Mouse (Mus musculus) stomach, embryonic 16.5 days (tissue): Measurements from ENCODE around the gene Casc1. TPM values are rescaled to one million over a fixed set of nuclear protein-coding genes. Genes with fewer than 3 reads are reported as not detected.

Experiments used
- ATAC-seq: fragments of 200-750 bp; cut with Nextera tagmentation; 2 replicates; pipeline ENCODE4 v1.8.0; 2017; ENCODE audit warnings: moderate number of reproducible peaks, moderate TSS enrichment; ENCODE audit not compliant: insufficient read depth, low FRiP score
- H3K27ac ChIP-seq: fragments of 300-500 bp; sonication (generic); 2 replicates; pipeline ENCODE4 v1.5.1; 2014; ENCODE audit warnings: low read length
- H3K27me3 ChIP-seq: fragments of 300-500 bp; sonication (generic); 2 replicates; pipeline ENCODE4 v1.6.1; 2014; ENCODE audit warnings: low read length, control low read depth, mixed read lengths; ENCODE audit not compliant: control insufficient read depth, insufficient read depth
- H3K36me3 ChIP-seq: fragments of 300-500 bp; sonication (generic); 2 replicates; pipeline ENCODE4 v1.6.1; 2014; ENCODE audit warnings: low read length; ENCODE audit not compliant: control insufficient read depth, insufficient read depth
- H3K4me1 ChIP-seq: fragments of 300-500 bp; sonication (generic); 2 replicates; pipeline ENCODE4 v1.6.1; 2014; ENCODE audit warnings: low read length, control low read depth, mixed read lengths; ENCODE audit not compliant: control insufficient read depth, insufficient read depth
- H3K4me2 ChIP-seq: fragments of 300-500 bp; sonication (generic); 2 replicates; pipeline ENCODE4 v1.6.1; 2014; ENCODE audit warnings: low read depth, low read length, mixed read lengths
- H3K4me3 ChIP-seq: fragments of 300-500 bp; sonication (generic); replicated peaks from 2 replicates; pipeline ENCODE4 v1.5.1; 2014; ENCODE audit warnings: mild to moderate bottlenecking, low read length
- H3K9ac ChIP-seq: fragments of 300-500 bp; sonication (generic); 2 replicates; pipeline ENCODE4 v1.6.1; 2014; ENCODE audit warnings: low read length
- H3K9me3 ChIP-seq: fragments of 300-500 bp; sonication (generic); replicated peaks from 2 replicates; pipeline ENCODE4 v1.6.1; 2016; ENCODE audit warnings: low read length, control low read depth; ENCODE audit not compliant: control insufficient read depth
- WGBS: fragments of 180-500 bp; shearing (Covaris S2); extraction: QIAGEN DNeasy Blood & Tissue Kit; methylation state at CpG from one replicate; pipeline ENCODE4 v1.1.7; 2014; 5-methylcytosine and 5-hydroxymethylcytosine counted together
- polyA plus RNA-seq: library from polyadenylated mRNA; unstranded; fragments of >200 nt; fragmentation: Nextera tagmentation; extraction: Ambion mirVana; gene quantifications from 2 replicates; pipeline ENCODE4 v1.2.1, GENCODE M21; 2015

Gene Casc1
- polyA plus RNA-seq, 1 experiment from 2014 or later: 0.43 TPM

DNA sequence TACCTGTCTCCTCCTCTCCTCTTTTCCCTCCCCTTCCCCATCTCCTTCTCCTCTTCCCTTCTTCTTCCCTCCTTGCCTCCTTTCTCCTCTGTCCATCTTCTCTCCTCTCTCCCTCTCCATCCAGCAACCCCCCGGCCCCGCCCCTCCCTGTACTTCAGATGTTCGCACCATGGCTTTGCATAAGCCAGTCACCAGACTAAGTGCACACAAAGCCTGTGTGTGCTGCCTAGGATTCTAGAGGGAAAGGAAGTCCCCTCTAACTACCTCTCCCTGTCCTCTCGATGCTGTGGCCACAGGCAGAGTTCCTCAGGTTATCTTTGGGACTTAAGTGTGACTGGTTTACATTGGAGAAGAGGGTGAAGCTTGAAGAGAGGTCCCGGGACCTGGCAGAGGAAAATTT is 50.2 kb downstream of the Casc1 start:
- no peak overlapping the region for H3K4me2 ChIP-seq
- H3K27me3 ChIP-seq: no peaks in the 10 kb centered on the region
- no peak for ATAC-seq
- H3K36me3 ChIP-seq: no peaks in the 10 kb centered on the region
- H3K9me3 ChIP-seq: 0 out of 2 replicates have a peak, but pooled peaks cover 4% of the 10 kb centered on the region
- H3K27ac ChIP-seq: no peak overlapping the region
- H3K4me3 ChIP-seq: no peak overlapping the region
- no peak overlapping the region for H3K9ac ChIP-seq
- WGBS: 57% methylated on average over 5 of the region's 5 CpGs
- H3K4me1 ChIP-seq: no peaks in the 10 kb centered on the region

DNA sequence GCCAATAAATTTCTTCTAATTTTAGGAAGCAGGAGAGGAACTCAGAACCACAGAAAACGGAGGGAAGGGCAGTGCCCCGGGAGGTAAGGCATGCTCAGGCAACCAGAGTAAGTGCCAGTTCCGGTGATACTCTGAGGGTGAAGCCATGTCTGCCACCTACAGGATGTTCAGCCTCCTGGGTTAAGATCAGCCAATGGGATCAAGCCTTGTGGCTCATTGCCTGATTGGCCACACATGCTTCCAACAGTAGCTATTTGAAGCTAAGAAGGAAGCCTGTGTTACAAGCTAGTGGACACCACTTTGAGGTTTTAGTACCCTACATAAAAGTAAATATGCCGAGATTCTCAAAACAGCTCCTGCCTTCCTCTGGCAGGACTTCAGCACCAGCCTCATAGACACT is 52.2 kb downstream of the Casc1 start:
- Histone ChIP-seq H3K27ac (no peak overlapping the region), H3K4me3 (no peak overlapping the region), H3K4me2 (no peak overlapping the region), H3K27me3 (no peaks in the 10 kb centered on the region), H3K36me3 (no peaks in the 10 kb centered on the region), H3K9ac (no peak overlapping the region), H3K9me3 (no peaks in the 10 kb centered on the region), H3K4me1 (no peaks in the 10 kb centered on the region)
- 69% methylated on average over 4 of the region's 4 CpGs for WGBS
- ATAC-seq: no peak

DNA sequence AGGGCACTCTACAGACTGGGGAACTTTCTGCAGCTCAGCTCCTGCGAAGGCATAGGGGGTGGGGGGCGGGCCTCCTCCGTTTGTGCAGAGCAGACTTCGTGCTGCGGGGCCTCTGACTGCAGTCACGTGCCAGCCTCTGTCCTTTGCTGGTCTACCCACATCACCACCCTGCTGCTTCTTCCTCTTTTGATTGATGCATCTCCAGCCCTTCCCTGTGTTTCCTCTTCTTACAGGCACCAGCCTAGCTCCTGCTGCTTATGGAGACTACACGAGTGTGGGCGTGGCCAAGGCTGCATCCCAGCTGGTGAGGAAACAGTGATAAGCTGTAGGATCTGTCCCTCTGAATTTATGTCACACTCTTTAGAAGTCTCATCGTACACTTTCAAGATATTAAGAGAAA is 61.8 kb downstream of the Casc1 start:
- Histone ChIP-seq H3K4me3 (no peak overlapping the region), H3K27me3 (no peaks in the 10 kb centered on the region), H3K4me1 (0 out of 2 replicates have a peak, but pooled peaks cover 6% of the 10 kb centered on the region), H3K9me3 (no peaks in the 10 kb centered on the region), H3K9ac (no peak overlapping the region), H3K36me3 (no peaks in the 10 kb centered on the region), H3K4me2 (no peak overlapping the region), H3K27ac (no peak overlapping the region)
- 42% methylated on average over 9 of the region's 9 CpGs for WGBS
- no peak for ATAC-seq

DNA sequence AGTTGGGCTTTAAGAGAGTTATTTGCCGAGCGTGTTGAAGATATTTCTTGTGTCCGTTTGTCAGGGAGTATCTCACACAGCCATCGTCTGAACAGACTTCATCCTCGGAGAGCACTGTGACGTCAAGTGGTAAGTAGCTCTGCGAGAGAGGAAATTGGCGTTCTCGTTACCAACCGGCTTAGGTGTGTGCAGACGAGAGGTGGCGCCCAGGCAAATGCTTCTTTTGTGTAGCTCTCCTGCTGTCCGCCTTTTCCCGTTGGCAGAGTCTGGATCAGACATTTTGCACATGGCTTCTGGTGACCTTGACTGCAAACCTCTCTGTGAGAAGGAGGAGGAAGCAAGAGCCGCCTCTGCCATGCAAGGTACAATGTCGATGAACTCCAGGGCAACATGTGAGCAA is 63.1 kb downstream of the Casc1 start:
- no peak overlapping the region for H3K27ac ChIP-seq
- no peak overlapping the region for H3K4me2 ChIP-seq
- no peak overlapping the region for H3K9ac ChIP-seq
- H3K9me3 ChIP-seq: no peaks in the 10 kb centered on the region
- no peak for ATAC-seq
- 88% methylated on average over 16 of the region's 16 CpGs for WGBS
- H3K36me3 ChIP-seq: no peaks in the 10 kb centered on the region
- no peaks in the 10 kb centered on the region for H3K27me3 ChIP-seq
- peaks cover 12% of the 10 kb centered on the region; the same call in 1 of the 2 replicates for H3K4me1 ChIP-seq
- no peak overlapping the region for H3K4me3 ChIP-seq

DNA sequence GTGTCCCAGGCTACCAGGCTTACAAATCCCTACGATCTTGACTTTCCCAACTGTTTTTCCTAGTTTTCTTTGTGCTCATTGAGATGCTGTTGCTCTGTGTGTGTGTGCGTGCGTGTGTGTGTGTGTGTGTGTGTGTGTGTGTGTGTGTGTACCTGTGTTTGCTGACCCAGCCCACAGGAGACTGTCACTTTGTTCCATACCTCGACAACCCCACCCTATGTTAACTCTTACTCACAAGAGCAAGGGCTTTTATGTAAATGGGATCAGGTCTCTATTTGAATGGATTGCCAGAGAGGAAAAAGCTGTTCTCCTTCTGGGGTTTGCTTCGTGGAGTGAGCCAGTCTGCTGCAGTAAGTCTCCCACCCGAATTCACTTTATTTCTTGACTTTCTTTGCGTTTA is 65.6 kb downstream of the Casc1 start:
- H3K4me3 ChIP-seq: peak overlapping the region; percentile 17
- WGBS: 46% methylated on average over 7 of the region's 7 CpGs
- ATAC-seq: peak; percentile 45; the same call in 1 of the 2 replicates
- peak overlapping the region; percentile 25; the same call in 1 of the 2 replicates for H3K4me2 ChIP-seq
- no peaks in the 10 kb centered on the region for H3K9me3 ChIP-seq
- H3K4me1 ChIP-seq: peaks cover 15% of the 10 kb centered on the region; the same call in 1 of the 2 replicates
- peak overlapping the region; percentile 75 for H3K27ac ChIP-seq
- H3K27me3 ChIP-seq: no peaks in the 10 kb centered on the region
- H3K9ac ChIP-seq: peak overlapping the region; percentile 32; the same call in 1 of the 2 replicates
- H3K36me3 ChIP-seq: no peaks in the 10 kb centered on the region

DNA sequence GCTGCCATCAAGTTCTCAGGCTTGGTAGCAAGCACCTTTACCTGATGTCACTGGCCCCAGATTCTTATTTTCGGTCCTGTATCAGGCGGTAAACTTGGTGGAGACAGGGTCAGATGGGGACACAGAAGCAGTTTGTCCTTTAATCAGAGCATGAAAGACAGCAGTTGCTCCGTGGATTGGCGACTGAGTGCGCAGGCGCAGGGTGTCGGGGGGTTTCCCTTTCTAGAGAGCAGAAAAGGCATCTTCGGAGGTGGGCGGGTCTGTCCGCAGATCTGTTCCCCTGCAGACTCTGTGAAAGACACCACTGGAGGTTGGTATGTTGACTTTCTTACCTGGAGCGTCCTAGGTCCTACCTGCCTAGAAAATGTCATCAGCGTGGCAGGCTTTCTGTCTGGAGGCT is 69.0 kb downstream of the Casc1 start:
- Histone ChIP-seq H3K4me2 (no peak overlapping the region), H3K9ac (no peak overlapping the region), H3K27ac (no peak overlapping the region), H3K36me3 (no peaks in the 10 kb centered on the region), H3K9me3 (no peaks in the 10 kb centered on the region), H3K4me1 (peaks cover 15% of the 10 kb centered on the region; the same call in 1 of the 2 replicates), H3K27me3 (no peaks in the 10 kb centered on the region), H3K4me3 (no peak overlapping the region)
- ATAC-seq: no peak
- 84% methylated on average over 12 of the region's 12 CpGs for WGBS

DNA sequence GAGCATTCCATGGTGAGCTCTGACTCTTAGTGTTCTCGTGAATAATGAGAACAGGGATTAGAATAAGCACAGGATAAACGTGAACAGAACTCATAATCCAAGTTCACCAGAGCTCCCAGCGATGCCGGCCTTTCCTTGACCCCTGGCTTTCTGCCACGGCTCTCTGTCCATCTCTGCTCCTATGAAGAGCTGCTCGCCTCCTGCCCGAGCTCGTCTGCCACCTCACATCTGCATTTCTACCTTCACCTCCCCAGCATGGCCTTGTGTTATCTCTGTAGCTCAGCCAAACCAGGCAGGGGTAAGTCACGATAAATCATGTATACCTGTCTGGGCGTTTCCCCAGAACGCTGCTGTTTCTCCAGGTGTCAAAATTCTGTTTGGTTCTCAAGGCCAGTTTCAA is 70.1 kb downstream of the Casc1 start:
- no peaks in the 10 kb centered on the region for H3K27me3 ChIP-seq
- ATAC-seq: no peak
- H3K9ac ChIP-seq: no peak overlapping the region
- peaks cover 13% of the 10 kb centered on the region; the same call in 1 of the 2 replicates for H3K4me1 ChIP-seq
- H3K36me3 ChIP-seq: no peaks in the 10 kb centered on the region
- H3K27ac ChIP-seq: no peak overlapping the region
- no peak overlapping the region for H3K4me2 ChIP-seq
- WGBS: 37% methylated on average over 11 of the region's 11 CpGs
- no peak overlapping the region for H3K4me3 ChIP-seq
- H3K9me3 ChIP-seq: no peaks in the 10 kb centered on the region

DNA sequence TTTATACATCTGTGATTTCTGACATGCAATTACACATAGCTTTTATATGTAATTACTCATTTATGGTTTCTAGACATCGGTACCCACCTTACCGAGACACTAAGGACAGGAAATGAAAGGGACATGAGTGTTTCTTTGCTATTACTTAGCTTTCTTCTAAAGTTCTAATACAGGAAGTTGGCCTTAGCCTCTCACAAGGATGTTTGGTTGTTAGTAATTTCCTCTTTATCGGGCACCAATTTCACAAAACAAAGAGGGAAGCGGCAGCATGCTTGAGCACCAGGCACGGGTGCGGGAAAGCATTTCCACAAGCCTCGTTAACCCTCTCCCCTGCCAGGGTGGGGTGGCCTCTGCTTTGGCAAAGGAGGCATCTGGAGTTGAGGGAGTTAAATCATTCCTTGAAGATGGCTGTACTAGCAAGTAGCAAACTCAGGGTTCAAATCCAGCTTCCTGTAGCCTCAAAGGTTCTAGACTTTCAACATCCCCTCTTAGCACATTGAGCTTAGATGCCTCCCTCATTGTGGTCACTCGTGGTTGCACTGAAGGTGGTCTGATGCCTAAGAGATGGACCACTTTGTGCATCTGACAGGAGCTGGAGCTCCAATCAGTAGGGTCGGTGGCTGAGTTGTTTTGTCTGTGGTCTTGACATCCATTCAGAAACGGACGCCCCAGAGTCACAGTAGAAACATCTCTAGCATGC is 70.9 kb downstream of the Casc1 start:
- Histone ChIP-seq H3K27me3 (no peaks in the 10 kb centered on the region), H3K9me3 (no peaks in the 10 kb centered on the region), H3K36me3 (no peaks in the 10 kb centered on the region), H3K27ac (no peak overlapping the region), H3K4me1 (peaks cover 9% of the 10 kb centered on the region; the same call in 1 of the 2 replicates), H3K9ac (no peak overlapping the region), H3K4me3 (no peak overlapping the region), H3K4me2 (no peak overlapping the region)
- no peak for ATAC-seq
- 76% methylated on average over 11 of the region's 11 CpGs for WGBS

DNA sequence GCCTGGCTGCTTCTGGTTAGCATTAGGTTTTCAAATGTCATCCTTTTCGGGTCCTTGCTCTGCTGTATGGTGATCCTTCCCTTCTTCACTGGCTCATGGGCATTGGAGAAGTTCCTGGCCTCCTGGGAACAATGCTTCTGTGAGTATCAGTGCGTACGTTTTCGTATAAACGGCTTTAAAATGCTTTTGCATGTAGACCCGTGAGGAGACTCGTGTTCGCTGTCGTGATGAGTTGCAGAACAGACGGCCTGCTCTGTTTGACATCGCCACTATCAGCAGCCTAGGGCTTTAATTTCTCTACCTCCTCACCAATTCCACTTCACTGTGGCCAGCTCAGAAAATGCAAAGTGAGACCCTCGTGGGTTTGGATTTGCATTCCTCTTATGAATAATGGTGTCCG is 71.6 kb downstream of the Casc1 start:
- no peak overlapping the region for H3K4me3 ChIP-seq
- no peaks in the 10 kb centered on the region for H3K27me3 ChIP-seq
- 71% methylated on average over 13 of the region's 13 CpGs for WGBS

More for the DNA sequence above, 71.6 kb downstream of the Casc1 start:
- no peak overlapping the region for H3K9ac ChIP-seq
- H3K4me1 ChIP-seq: peaks cover 9% of the 10 kb centered on the region; the same call in 1 of the 2 replicates
- no peak overlapping the region for H3K4me2 ChIP-seq
- no peaks in the 10 kb centered on the region for H3K9me3 ChIP-seq
- H3K36me3 ChIP-seq: no peaks in the 10 kb centered on the region
- H3K27ac ChIP-seq: no peak overlapping the region
- ATAC-seq: no peak
